Mouse (Mus musculus) olfactory bulb, adult 2 months (tissue): ENCODE data around the gene Fbxl20.

Experiments
- CTCF ChIP-seq: fragments of 200-500 bp; IDR thresholded peaks from 2 replicates; pipeline ENCODE4 v1.5.1; 2012; ENCODE audit warnings: low read depth, mild to moderate bottlenecking, low read length, moderate library complexity; ENCODE audit not compliant: insufficient read depth
- POLR2A ChIP-seq: fragments of 200-500 bp; IDR thresholded peaks from 2 replicates; pipeline ENCODE4 v1.6.1; 2012; ENCODE audit warnings: mild to moderate bottlenecking, low read depth, low read length, moderate library complexity; ENCODE audit not compliant: insufficient read depth

- TF ChIP-seq CTCF: no peak
- no peak for TF ChIP-seq POLR2A
Observed at GRCm38 (mm10) chr11:98109706-98110105, 40.5 kb downstream of the Fbxl20 start.
